Mouse (Mus musculus) left cerebral cortex, adult 11 months (tissue): ENCODE measurements around the gene Kcnmb4.

Experiments used
- DNase-seq: peaks from one replicate; pipeline ENCODE4 v3.0.0; 2022; ENCODE audit warnings: low spot score

Kcnmb4 gene

GRCm38 (mm10) chr10:116473759-116474549 is at the start of gene Kcnmb4:
Kcnmb4 (minus strand) TSS chr10:116473878.
- peak; percentile 50 for DNase-seq

- no peak for DNase-seq
Measured at GRCm38 (mm10) chr10:116519588-116519987, 45.9 kb upstream of the Kcnmb4 start.

DNA sequence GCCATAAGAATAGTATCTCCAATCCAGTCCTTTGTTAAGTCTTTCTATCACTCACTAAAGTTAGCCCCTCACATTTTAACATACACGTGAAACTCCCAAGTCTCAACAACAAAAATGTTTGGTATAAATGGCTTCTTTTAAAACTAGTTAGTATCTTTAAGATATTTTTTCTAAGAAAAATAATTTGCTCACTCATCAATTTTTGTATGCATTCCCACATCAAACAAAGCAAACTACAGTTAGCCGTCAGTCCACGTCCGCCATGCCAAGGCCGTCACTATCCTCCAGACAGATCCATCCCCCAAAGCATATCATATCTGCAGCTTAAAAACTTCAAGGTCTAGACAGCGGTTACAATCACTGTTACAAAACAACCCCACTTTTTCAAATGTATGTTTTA is 41.9 kb upstream of the Kcnmb4 start:
- no peak for DNase-seq

- DNase-seq, result no peak
Measured at GRCm38 (mm10) chr10:116515158-116515557, 41.5 kb upstream of the Kcnmb4 start.

DNA sequence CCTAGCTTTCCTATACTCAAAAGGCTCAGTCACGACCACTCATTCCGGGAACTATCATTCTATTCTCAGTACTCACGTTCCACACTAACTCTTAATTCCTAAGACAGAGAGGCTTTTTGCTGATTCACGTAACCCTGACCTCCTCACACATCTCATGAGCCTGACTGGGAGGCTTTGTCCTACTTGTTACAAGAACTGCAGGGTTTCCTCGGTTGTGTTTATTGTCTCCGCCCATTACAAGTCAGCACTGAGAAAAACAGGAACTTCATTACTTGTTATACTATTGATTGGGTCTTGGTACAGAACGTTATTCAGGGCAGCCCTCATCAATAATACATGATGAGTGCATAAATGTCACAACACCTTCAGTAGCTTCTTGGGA is 39.6 kb upstream of the Kcnmb4 start:
- no peak for DNase-seq

DNA sequence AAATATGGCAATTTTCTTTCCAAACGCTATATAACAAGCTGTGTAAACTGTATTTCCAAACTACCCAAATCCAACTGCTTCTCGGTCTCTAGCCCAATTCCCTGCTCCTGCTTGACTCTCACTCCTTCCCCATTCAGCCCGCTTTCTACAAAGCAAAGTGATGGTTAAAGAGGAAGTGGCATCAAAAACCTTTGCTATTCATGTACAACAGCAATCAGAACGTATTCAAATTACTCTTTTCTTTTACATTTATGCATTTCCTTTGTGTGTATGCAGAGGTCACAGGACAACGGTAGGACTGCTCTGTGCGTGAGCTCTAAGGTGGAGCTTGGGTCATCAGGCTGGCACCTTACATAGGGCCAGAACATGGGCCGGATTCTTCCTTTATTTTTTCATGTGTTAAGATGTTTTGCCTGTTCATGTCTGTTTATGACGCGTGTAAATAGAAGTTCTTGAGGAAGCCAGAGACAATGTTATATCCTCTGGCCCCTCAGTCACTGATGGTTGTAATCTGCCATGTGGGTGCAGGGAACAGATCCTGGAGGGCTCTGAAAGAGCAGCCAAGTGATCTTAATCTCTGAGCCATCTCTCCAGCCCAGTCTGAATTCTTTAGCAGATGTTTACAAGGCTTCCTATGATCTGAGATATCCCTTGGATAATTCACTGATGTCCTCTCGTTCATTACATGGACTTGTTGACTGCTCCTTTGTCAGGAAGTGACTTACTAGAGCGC is 39.0 kb upstream of the Kcnmb4 start:
- no peak for DNase-seq

- DNase-seq, result no peak
Measured at GRCm38 (mm10) chr10:116505303-116506014, 31.8 kb upstream of the Kcnmb4 start.

GRCm38 (mm10) chr10:116492768-116493167 is 19.1 kb upstream of the Kcnmb4 start:
- no peak for DNase-seq

- DNase-seq, result no peak
Measured at GRCm38 (mm10) chr10:116486895-116487747, 13.4 kb upstream of the Kcnmb4 start.

- DNase-seq, result no peak
Measured at GRCm38 (mm10) chr10:116481917-116482316, 8.2 kb upstream of the Kcnmb4 start.

- DNase-seq, result no peak
Measured at GRCm38 (mm10) chr10:116480988-116481387, 7.3 kb upstream of the Kcnmb4 start.

- no peak for DNase-seq
Measured at GRCm38 (mm10) chr10:116476559-116476958, 2.9 kb upstream of the Kcnmb4 start.

- DNase-seq, result no peak
Measured at GRCm38 (mm10) chr10:116475725-116476124, 2.0 kb upstream of the Kcnmb4 start.

GRCm38 (mm10) chr10:116473071-116473758 is 463 bp downstream of the Kcnmb4 start:
- DNase-seq, result peak; percentile 18

DNA sequence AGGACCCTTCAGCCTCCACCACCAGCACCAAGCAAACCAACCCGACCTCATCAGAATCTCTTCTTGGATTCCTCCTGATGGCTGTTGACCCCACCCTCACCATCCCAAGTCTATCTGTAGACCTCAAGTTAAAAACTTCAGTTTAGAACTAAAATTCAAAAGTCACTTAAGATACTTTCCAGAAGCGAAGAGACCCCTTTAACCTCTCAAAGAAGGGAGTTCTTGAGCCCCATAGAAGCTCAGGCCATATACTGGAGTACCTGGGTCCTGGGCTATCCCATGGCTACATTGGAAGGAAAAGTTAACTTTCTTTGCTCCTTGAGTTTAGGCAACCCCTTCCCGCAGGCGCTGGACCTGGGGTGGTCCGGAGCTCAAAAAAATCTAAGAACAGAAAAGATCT is 1.1 kb downstream of the Kcnmb4 start:
- no peak for DNase-seq

- no peak for DNase-seq
Measured at GRCm38 (mm10) chr10:116470306-116470925, 3.3 kb downstream of the Kcnmb4 start.

DNA sequence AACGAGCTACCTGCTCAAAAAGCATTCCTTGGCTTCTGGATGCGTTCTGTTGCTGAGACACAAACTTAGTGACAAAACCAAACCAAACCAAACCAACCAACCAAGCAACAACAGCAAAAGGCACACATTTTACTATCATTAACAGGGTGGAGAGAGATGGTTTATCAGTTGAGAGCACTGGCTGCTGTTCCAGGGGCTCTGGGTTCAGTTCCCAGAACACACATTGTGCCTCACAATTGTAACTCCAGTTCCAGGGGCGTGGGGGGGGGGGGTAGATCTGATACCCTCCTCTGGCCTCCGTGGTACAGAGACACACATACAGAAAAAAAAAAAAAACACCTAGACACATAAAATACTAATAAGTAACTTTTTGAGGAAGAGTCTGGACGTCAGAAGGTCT is 5.6 kb downstream of the Kcnmb4 start:
- no peak for DNase-seq

DNA sequence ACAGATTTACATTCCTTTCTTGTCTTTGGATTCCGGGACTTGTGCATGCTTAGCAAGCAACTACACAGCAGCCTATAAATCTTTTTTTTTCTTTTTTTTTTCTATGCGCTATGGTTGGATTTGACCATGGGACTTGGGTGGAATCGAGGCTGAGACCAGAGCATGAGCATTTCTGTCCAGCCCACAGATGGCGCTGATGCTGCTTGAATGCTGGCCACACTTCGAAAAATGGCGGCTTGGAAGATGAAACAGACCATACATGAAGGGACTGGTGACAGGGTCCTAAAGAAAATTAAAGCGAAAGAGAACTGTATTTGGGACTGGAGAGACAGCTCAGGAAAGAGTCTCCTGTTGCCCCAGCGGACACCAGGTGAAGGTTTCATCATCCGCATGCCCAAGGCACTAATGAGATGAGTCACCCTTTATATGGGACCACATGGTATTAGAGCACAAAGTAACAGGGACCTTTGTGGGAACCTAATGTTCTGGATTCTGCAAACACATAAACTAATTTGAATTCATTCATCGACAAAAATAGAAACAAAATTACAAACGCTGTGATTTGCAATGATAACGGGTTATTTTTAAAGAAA is 9.8 kb downstream of the Kcnmb4 start:
- DNase-seq, result no peak

DNA sequence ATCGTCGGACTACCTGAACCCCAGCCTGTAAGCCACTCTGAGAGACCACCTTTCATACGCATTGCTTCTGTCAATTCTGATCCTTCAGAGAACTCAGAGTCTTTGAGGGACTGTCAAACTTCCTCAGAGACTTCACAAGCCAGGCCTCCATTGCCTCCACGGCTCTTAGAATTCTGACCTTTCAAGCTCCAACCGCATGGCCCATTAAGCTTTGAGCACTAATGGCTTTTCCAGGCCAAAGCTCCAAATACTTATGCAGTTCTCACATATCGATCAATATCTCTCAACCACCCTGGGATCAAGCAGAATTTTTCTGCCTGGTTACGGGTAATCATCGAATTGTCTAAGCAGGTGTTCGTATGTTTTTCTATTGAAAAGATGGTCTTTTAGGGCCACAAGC is 12.2 kb downstream of the Kcnmb4 start:
- DNase-seq, result no peak

DNA sequence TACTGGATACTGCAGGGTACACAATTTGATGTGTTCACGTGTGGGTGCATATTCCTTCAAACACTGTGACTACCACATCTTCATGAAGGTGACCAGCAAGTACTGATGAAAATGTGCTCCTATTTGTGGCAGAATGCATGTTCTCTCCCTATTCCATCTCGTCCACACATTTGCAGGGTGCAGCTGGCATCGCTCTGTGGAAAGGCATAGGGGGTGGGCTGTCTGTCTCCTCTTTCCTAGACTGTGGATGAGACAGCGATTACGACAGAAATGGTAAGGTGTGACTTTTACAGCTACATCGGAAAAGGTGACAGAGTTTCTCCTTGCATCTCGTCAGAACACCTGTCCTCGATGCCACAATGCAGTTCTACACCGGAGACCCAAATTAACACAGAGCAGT is 14.9 kb downstream of the Kcnmb4 start:
- DNase-seq, result no peak
